Mouse (Mus musculus): ENCODE data around the gene Gm45062. TPM values are rescaled to one million over a fixed set of nuclear protein-coding genes. Genes with fewer than 3 reads are reported as not detected.

Gm45062 gene
- total and polyA plus RNA-seq, 2 experiments from 2014 or later, result 1.4 to 5.4 TPM

DNA sequence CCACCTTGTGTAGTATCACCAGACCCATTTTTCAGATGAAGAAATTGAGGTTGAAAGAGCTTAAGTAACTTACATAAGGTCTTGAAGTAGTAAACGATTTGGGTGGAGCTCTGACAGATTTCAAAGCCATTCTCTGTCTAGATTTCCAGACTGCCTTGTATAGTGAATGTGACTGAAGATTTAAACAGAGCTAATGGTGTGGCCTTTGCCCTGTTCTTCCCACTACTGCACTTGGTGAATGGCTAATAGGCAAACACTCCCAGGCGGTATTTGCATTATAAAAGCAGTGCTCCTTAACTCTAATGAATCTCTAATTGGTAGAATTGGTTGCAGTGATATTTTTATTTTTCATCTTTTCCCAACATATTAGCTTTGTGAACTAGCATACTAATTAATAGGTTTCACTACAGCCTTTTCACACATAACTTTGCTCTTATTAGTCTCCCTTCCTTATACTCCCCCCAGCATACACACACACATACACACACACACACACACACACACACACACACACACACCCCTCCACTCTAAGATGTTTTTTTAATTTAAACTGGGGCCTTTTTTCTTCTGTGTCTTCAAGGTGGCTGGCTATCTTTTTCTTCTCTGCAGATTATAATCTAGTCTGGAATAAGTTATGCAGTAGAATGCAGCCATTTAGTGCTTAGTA, 109.1 kb downstream of the Gm45062 start:
- H3K9me3 ChIP-seq (ENCODE audit: low read length), result no peaks in the 10 kb centered on the region
- H3K36me3 ChIP-seq (ENCODE audit: insufficient read depth), result peaks cover 3% of the 10 kb centered on the region; the same call in 1 of the 2 replicates
- 15% methylated on average over 2 of the region's 2 CpGs for WGBS
- no peak for DNase-seq
- H3K4me1 ChIP-seq (ENCODE audit: insufficient read depth), result no peaks in the 10 kb centered on the region
- no peaks in the 10 kb centered on the region for H3K27me3 ChIP-seq (ENCODE audit: insufficient read depth, low read length)
- H3K9ac ChIP-seq, result no peak overlapping the region
- TF ChIP-seq CTCF (IDR thresholded peaks at IDR 0.05; ENCODE audit: low read depth), result no peak
- no peak overlapping the region for H3K4me3 ChIP-seq (ENCODE audit: low read depth, low read length)
- no peak for ATAC-seq
- H3K27ac ChIP-seq (ENCODE audit: low read depth, low read length), result no peak overlapping the region
- H3K4me2 ChIP-seq (ENCODE audit: low read depth), result no peak overlapping the region

- no peaks in the 10 kb centered on the region for H3K36me3 ChIP-seq (ENCODE audit: insufficient read depth)
- no peaks in the 10 kb centered on the region for H3K9me3 ChIP-seq (ENCODE audit: low read length)
- no peak for DNase-seq
- WGBS, result 80% methylated on average over 3 of the region's 3 CpGs
- H3K4me3 ChIP-seq (ENCODE audit: low read depth, low read length), result no peak overlapping the region
- H3K27me3 ChIP-seq (ENCODE audit: insufficient read depth, low read length), result no peaks in the 10 kb centered on the region
- no peak overlapping the region for H3K4me2 ChIP-seq (ENCODE audit: low read depth)
- no peak for TF ChIP-seq CTCF (IDR thresholded peaks at IDR 0.05; ENCODE audit: low read depth)
- H3K4me1 ChIP-seq (ENCODE audit: insufficient read depth), result no peaks in the 10 kb centered on the region
- no peak overlapping the region for H3K27ac ChIP-seq (ENCODE audit: low read depth, low read length)
- ATAC-seq, result no peak
- no peak overlapping the region for H3K9ac ChIP-seq
Measured at GRCm38 (mm10) chr6:8370624-8371023, 111.4 kb downstream of the Gm45062 start.

- no peaks in the 10 kb centered on the region for H3K4me1 ChIP-seq (ENCODE audit: insufficient read depth)
- H3K36me3 ChIP-seq (ENCODE audit: insufficient read depth), result peaks cover 6% of the 10 kb centered on the region
- DNase-seq, result no peak
- no peak overlapping the region for H3K9ac ChIP-seq
- TF ChIP-seq CTCF (IDR thresholded peaks at IDR 0.05; ENCODE audit: low read depth), result no peak
- no peak overlapping the region for H3K4me3 ChIP-seq (ENCODE audit: low read depth, low read length)
- no peak overlapping the region for H3K4me2 ChIP-seq (ENCODE audit: low read depth)
- no peak overlapping the region for H3K27ac ChIP-seq (ENCODE audit: low read depth, low read length)
- no peak for ATAC-seq
- WGBS, result 16% methylated on average over 2 of the region's 2 CpGs
- H3K27me3 ChIP-seq (ENCODE audit: insufficient read depth, low read length), result no peaks in the 10 kb centered on the region
- H3K9me3 ChIP-seq (ENCODE audit: low read length), result no peaks in the 10 kb centered on the region
Measured at GRCm38 (mm10) chr6:8373051-8373450, 113.8 kb downstream of the Gm45062 start.

DNA sequence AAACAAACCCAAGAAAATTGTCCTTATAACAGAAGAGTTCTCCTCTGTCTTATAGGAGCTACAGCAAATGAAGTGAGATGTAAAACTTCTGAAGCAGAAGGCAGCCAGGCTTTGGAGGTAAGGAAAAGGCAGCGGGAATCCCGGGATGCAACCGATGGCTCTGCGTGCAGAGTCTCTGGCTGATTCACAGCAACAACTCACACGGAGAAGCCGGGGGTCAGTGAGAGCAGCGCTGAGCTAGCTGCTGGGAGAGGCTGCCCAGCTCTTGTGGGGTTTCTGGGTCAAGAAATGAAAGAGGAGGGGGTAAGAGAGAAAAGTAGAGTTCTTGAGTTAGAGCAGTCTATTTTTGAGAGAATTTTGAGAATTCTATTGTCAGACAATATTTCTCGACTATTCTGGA, 114.6 kb downstream of the Gm45062 start:
- no peaks in the 10 kb centered on the region for H3K4me1 ChIP-seq (ENCODE audit: insufficient read depth)
- no peaks in the 10 kb centered on the region for H3K27me3 ChIP-seq (ENCODE audit: insufficient read depth, low read length)
- H3K4me3 ChIP-seq (ENCODE audit: low read depth, low read length), result no peak overlapping the region
- ATAC-seq, result no peak
- H3K9ac ChIP-seq, result no peak overlapping the region
- H3K9me3 ChIP-seq (ENCODE audit: low read length), result no peaks in the 10 kb centered on the region
- no peak overlapping the region for H3K27ac ChIP-seq (ENCODE audit: low read depth, low read length)
- peaks cover 6% of the 10 kb centered on the region for H3K36me3 ChIP-seq (ENCODE audit: insufficient read depth)
- 36% methylated on average over 8 of the region's 8 CpGs for WGBS
- no peak for TF ChIP-seq CTCF (IDR thresholded peaks at IDR 0.05; ENCODE audit: low read depth)
- no peak overlapping the region for H3K4me2 ChIP-seq (ENCODE audit: low read depth)
- DNase-seq, result no peak

- H3K9ac ChIP-seq, result no peak overlapping the region
- no peak for TF ChIP-seq CTCF (IDR thresholded peaks at IDR 0.05; ENCODE audit: low read depth)
- no peaks in the 10 kb centered on the region for H3K27me3 ChIP-seq (ENCODE audit: insufficient read depth, low read length)
- no peaks in the 10 kb centered on the region for H3K4me1 ChIP-seq (ENCODE audit: insufficient read depth)
- ATAC-seq, result no peak
- DNase-seq, result no peak
- H3K27ac ChIP-seq (ENCODE audit: low read depth, low read length), result no peak overlapping the region
- WGBS, result 43% methylated on average over 6 of the region's 6 CpGs
- H3K4me3 ChIP-seq (ENCODE audit: low read depth, low read length), result no peak overlapping the region
- no peak overlapping the region for H3K4me2 ChIP-seq (ENCODE audit: low read depth)
- H3K9me3 ChIP-seq (ENCODE audit: low read length), result no peaks in the 10 kb centered on the region
- H3K36me3 ChIP-seq (ENCODE audit: insufficient read depth), result peaks cover 6% of the 10 kb centered on the region
Measured at GRCm38 (mm10) chr6:8374290-8374689, 115.0 kb downstream of the Gm45062 start.

DNA sequence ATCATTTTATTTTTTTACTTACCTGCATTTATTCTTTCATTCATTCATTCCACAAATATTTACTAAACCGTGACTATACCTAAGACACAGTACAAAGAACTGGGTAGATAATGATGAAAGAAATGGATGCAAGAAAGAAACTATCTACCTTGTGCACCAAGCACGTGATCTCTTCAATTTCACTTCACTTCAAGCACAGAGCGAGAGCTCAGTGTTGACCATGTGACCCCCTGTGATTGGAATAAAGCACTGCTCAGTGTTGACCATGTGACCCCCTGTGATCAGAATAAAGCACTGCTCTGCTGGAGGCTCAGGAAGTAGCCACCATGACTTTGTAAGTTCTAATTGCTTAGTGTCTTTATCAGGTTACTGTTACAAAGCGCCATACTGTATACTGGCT, 115.5 kb downstream of the Gm45062 start:
- Histone ChIP-seq H3K9ac (no peak overlapping the region), H3K4me1 (ENCODE audit: insufficient read depth) (no peaks in the 10 kb centered on the region), H3K4me2 (ENCODE audit: low read depth) (no peak overlapping the region), H3K27me3 (ENCODE audit: insufficient read depth, low read length) (no peaks in the 10 kb centered on the region), H3K27ac (ENCODE audit: low read depth, low read length) (no peak overlapping the region), H3K36me3 (ENCODE audit: insufficient read depth) (peaks cover 6% of the 10 kb centered on the region), H3K4me3 (ENCODE audit: low read depth, low read length) (no peak overlapping the region), H3K9me3 (ENCODE audit: low read length) (no peaks in the 10 kb centered on the region)
- DNase-seq (no peak), ATAC-seq (no peak)
- no peak for TF ChIP-seq CTCF (IDR thresholded peaks at IDR 0.05; ENCODE audit: low read depth)
- 83% methylated on average over 4 of the region's 4 CpGs for WGBS

DNA sequence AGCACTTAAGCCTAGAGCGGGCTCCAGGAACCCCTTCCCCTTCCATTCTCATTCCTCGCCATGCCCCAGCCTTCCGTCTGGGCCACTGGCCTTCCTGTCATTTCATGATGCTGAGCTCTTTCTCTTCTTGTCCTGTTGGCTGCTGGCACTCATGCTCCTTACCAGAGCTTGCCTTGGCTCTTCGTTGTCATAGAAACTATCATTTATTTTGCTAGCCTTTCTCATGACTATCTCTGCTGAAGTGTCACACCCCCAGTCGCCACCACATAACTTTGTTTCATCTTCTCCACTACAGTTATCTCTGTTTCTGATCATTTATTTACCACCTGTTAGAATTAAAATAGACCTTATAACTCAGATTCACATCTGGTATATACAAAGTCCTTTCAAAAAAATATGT, 117.1 kb downstream of the Gm45062 start:
- no peaks in the 10 kb centered on the region for H3K9me3 ChIP-seq (ENCODE audit: low read length)
- H3K9ac ChIP-seq, result no peak overlapping the region
- no peak overlapping the region for H3K4me2 ChIP-seq (ENCODE audit: low read depth)
- TF ChIP-seq CTCF (IDR thresholded peaks at IDR 0.05; ENCODE audit: low read depth), result no peak
- no peak for ATAC-seq
- H3K27me3 ChIP-seq (ENCODE audit: insufficient read depth, low read length), result no peaks in the 10 kb centered on the region
- H3K27ac ChIP-seq (ENCODE audit: low read depth, low read length), result no peak overlapping the region
- no peaks in the 10 kb centered on the region for H3K4me1 ChIP-seq (ENCODE audit: insufficient read depth)
- 96% methylated on average over 5 of the region's 5 CpGs for WGBS
- no peak overlapping the region for H3K4me3 ChIP-seq (ENCODE audit: low read depth, low read length)
- DNase-seq, result no peak
- peaks cover 6% of the 10 kb centered on the region for H3K36me3 ChIP-seq (ENCODE audit: insufficient read depth)
